Comparison of ENCODE assay signal across 22 mouse cellular contexts in genomic region chr11:50849310-50849709, GRCm38 (mm10). TPM values are rescaled to one million over a fixed set of nuclear protein-coding genes. Genes with fewer than 3 reads are reported as not detected.
A peak's percentile ranks its signal among the peaks of the same experiment; 100 is the strongest.
DNase-seq lines count a peak whose midpoint lies in the region; ATAC-seq and TF ChIP-seq lines count a peak whose summit lies in the region.
"Had no signal": no experiment of that assay in that cellular context is flagged by ENCODE, and none has a peak within 500 bp of the region (broad histone marks: within the 10 kb centered on the region; RNA-seq: fewer than 3 reads in every experiment).

No protein-coding gene starts in this region.

- H3K4me1 ChIP-seq in heart, embryonic 15.5 days (replicated peaks), result peaks cover 25% of the 10 kb centered on the region
- H3K4me1 ChIP-seq in stomach, embryonic 15.5 days, result peaks cover 12% of the 10 kb centered on the region
- 0 out of 2 replicates have a peak, but pooled peaks cover 3% of the 10 kb centered on the region for H3K4me1 ChIP-seq in stomach, postnatal 0 days (replicated peaks; ENCODE audit: control insufficient read depth, insufficient read depth)

- H3K4me3 ChIP-seq in heart, embryonic 15.5 days, result no peak overlapping the region
- H3K4me3 ChIP-seq in stomach, embryonic 15.5 days (replicated peaks), result peak overlapping the region; percentile 17; the same call in 1 of the 2 replicates
- H3K4me3 ChIP-seq in stomach, postnatal 0 days (ENCODE audit: low read depth, low read length), result no peak overlapping the region
- H3K4me3 ChIP-seq: left cerebral cortex, adult 2 months; liver, embryonic 12.5 days; midbrain, embryonic 12.5 days had no signal

- 3% methylated on average over 10 of the region's 10 CpGs for WGBS in heart, embryonic 15.5 days
- WGBS in stomach, embryonic 15.5 days, result 1% methylated on average over 10 of the region's 10 CpGs
- 5% methylated on average over 10 of the region's 10 CpGs for WGBS in stomach, postnatal 0 days

- H3K9ac ChIP-seq in heart, embryonic 15.5 days, result no peak overlapping the region
- no peak overlapping the region for H3K9ac ChIP-seq in stomach, embryonic 15.5 days
- no peak overlapping the region for H3K9ac ChIP-seq in stomach, postnatal 0 days (ENCODE audit: low read length)
- H3K9ac ChIP-seq: embryonic facial prominence, embryonic 13.5 days; liver, embryonic 12.5 days; lung, embryonic 15.5 days; midbrain, embryonic 12.5 days had no signal

- peaks cover 61% of the 10 kb centered on the region for H3K27me3 ChIP-seq in heart, embryonic 15.5 days
- H3K27me3 ChIP-seq in stomach, embryonic 15.5 days (replicated peaks), result peaks cover 59% of the 10 kb centered on the region
- H3K27me3 ChIP-seq in stomach, postnatal 0 days (ENCODE audit: control insufficient read depth, insufficient read depth, low read length), result peaks cover 5% of the 10 kb centered on the region; the same call in 1 of the 2 replicates

- no peak for ATAC-seq in CD4-positive, CD25-positive, alpha-beta regulatory T cell, adult 4 months
- ATAC-seq in heart, embryonic 15.5 days (replicated peaks; ENCODE audit: insufficient number of reproducible peaks, insufficient read depth, low FRiP score, low read depth), result no peak
- no peak for ATAC-seq in stomach, embryonic 15.5 days (ENCODE audit: insufficient read depth, low FRiP score, low read depth)
- no peak for ATAC-seq in stomach, postnatal 0 days (ENCODE audit: low FRiP score, low TSS enrichment)
- ATAC-seq: liver, embryonic 12.5 days had no signal

- peak overlapping the region; percentile 90; the same call in 1 of the 2 replicates for H3K4me2 ChIP-seq in heart, embryonic 15.5 days
- no peak overlapping the region for H3K4me2 ChIP-seq in stomach, embryonic 15.5 days
- no peak overlapping the region for H3K4me2 ChIP-seq in stomach, postnatal 0 days (replicated peaks; ENCODE audit: low read depth)

- TF ChIP-seq CTCF in stomach, postnatal 0 days (IDR thresholded peaks at IDR 0.05; ENCODE audit: low read depth), result no peak

- H3K27ac ChIP-seq in heart, embryonic 15.5 days, result no peak overlapping the region
- H3K27ac ChIP-seq in stomach, embryonic 15.5 days, result no peak overlapping the region
- no peak overlapping the region for H3K27ac ChIP-seq in stomach, postnatal 0 days (replicated peaks)
- H3K27ac ChIP-seq: embryonic facial prominence, embryonic 13.5 days; left cerebral cortex, adult 2 months; liver, embryonic 12.5 days; lung, embryonic 15.5 days; midbrain, embryonic 12.5 days had no signal

- TF ChIP-seq EP300 in stomach, postnatal 0 days (optimal IDR thresholded peaks at IDR 0.05), result no peak

- no peaks in the 10 kb centered on the region for H3K9me3 ChIP-seq in heart, embryonic 15.5 days (replicated peaks)
- no peaks in the 10 kb centered on the region for H3K9me3 ChIP-seq in stomach, embryonic 15.5 days
- H3K9me3 ChIP-seq in stomach, postnatal 0 days (ENCODE audit: control insufficient read depth, low read length), result no peaks in the 10 kb centered on the region
- H3K9me3 ChIP-seq: liver, embryonic 12.5 days; lung, embryonic 15.5 days; midbrain, embryonic 12.5 days had no signal

- no peaks in the 10 kb centered on the region for H3K36me3 ChIP-seq in heart, embryonic 15.5 days
- no peaks in the 10 kb centered on the region for H3K36me3 ChIP-seq in stomach, embryonic 15.5 days
- no peaks in the 10 kb centered on the region for H3K36me3 ChIP-seq in stomach, postnatal 0 days (ENCODE audit: control insufficient read depth, insufficient read depth, low read length)
- H3K36me3 ChIP-seq: embryonic facial prominence, embryonic 13.5 days; liver, embryonic 12.5 days; lung, embryonic 15.5 days; midbrain, embryonic 12.5 days had no signal

- DNase-seq in CD4-positive, CD25-positive, alpha-beta regulatory T cell, adult 2 months (ENCODE audit: low read depth, low spot score), result peak; percentile 20
- no peak for DNase-seq in heart, adult 18-20 months
- no peak for DNase-seq in stomach, postnatal 0 days (ENCODE audit: low spot score)
- DNase-seq in thymus, postnatal 4 days, result peak; percentile 43
- no peak for DNase-seq in right cerebral cortex, postnatal 4 days
- DNase-seq: cerebellum, adult 8-10 months; gastrocnemius, postnatal 10 days; kidney, adult 18-20 months; kidney, postnatal 25 days; right cerebral cortex, postnatal 14 days had no signal

RNA-seq across cellular contexts. Expression of gene Grm6, which starts 1.2 kb away (rescaled TPM):
- polyA plus RNA-seq in CD4-positive, CD25-positive, alpha-beta regulatory T cell, adult 4 months (2017; shearing (Covaris generic)), result not detected
- 0.03 and 0.21 TPM in 2 replicates for polyA plus RNA-seq in heart, embryonic 15.5 days (2015; fragmentation: Nextera tagmentation; extraction: Ambion mirVana)
- under 1 TPM in 1 of 2 experiments, not detected in 1; 0.28 TPM for total RNA-seq in heart, adult 18-20 months (2021)
- polyA plus RNA-seq in stomach, embryonic 15.5 days (2015; fragmentation: Nextera tagmentation; extraction: Ambion mirVana), result 0.09 and 0.18 TPM in 2 replicates
- polyA plus RNA-seq in stomach, postnatal 0 days (2015; fragmentation: Nextera tagmentation; extraction: Ambion mirVana), result 0.06 TPM in 1 of 2 replicates, not detected in the other
- total RNA-seq: adrenal gland, postnatal 36 days; common myeloid progenitor, adult 5-6 weeks; gastrocnemius, postnatal 10 days; left cerebral cortex, adult 2 months had no signal
- polyA plus RNA-seq: embryonic facial prominence, embryonic 13.5 days; midbrain, embryonic 12.5 days; neural tube, embryonic 14.5 days had no signal

RNA-seq across cellular contexts. Expression of gene Zfp879, which starts 8.0 kb away (rescaled TPM):
- not detected for polyA plus RNA-seq in CD4-positive, CD25-positive, alpha-beta regulatory T cell, adult 4 months (2017; shearing (Covaris generic))
- polyA plus RNA-seq in heart, embryonic 15.5 days (2015; fragmentation: Nextera tagmentation; extraction: Ambion mirVana), result 0.40 and 0.49 TPM in 2 replicates
- total RNA-seq in heart, adult 18-20 months (2021), result 1 to 10 TPM; 1.4 to 1.6 TPM
- polyA plus RNA-seq in stomach, embryonic 15.5 days (2015; fragmentation: Nextera tagmentation; extraction: Ambion mirVana), result 0.52 and 0.58 TPM in 2 replicates
- polyA plus RNA-seq in stomach, postnatal 0 days (2015; fragmentation: Nextera tagmentation; extraction: Ambion mirVana), result 0.30 and 0.31 TPM in 2 replicates

RNA-seq across cellular contexts. Expression of gene Zfp354c, which starts 21.8 kb away (rescaled TPM):
- polyA plus RNA-seq in CD4-positive, CD25-positive, alpha-beta regulatory T cell, adult 4 months (2017; shearing (Covaris generic)), result 1 to 10 TPM; 1.3 to 2.0 TPM
- 11.5 and 14.1 TPM in 2 replicates for polyA plus RNA-seq in heart, embryonic 15.5 days (2015; fragmentation: Nextera tagmentation; extraction: Ambion mirVana)
- 1 to 10 TPM; 2.1 to 3.6 TPM for total RNA-seq in heart, adult 18-20 months (2021)
- polyA plus RNA-seq in stomach, embryonic 15.5 days (2015; fragmentation: Nextera tagmentation; extraction: Ambion mirVana), result 19.8 and 22.0 TPM in 2 replicates
- polyA plus RNA-seq in stomach, postnatal 0 days (2015; fragmentation: Nextera tagmentation; extraction: Ambion mirVana), result 4.9 and 5.4 TPM in 2 replicates

RNA-seq across cellular contexts. Expression of gene Zfp454, which starts 38.1 kb away (rescaled TPM):
- not detected for polyA plus RNA-seq in CD4-positive, CD25-positive, alpha-beta regulatory T cell, adult 4 months (2017; shearing (Covaris generic))
- polyA plus RNA-seq in heart, embryonic 15.5 days (2015; fragmentation: Nextera tagmentation; extraction: Ambion mirVana), result 2.4 and 2.8 TPM in 2 replicates
- total RNA-seq in heart, adult 18-20 months (2021), result under 1 TPM; 0.69 to 0.89 TPM
- 5.6 and 5.7 TPM in 2 replicates for polyA plus RNA-seq in stomach, embryonic 15.5 days (2015; fragmentation: Nextera tagmentation; extraction: Ambion mirVana)
- 1.6 and 1.9 TPM in 2 replicates for polyA plus RNA-seq in stomach, postnatal 0 days (2015; fragmentation: Nextera tagmentation; extraction: Ambion mirVana)
- total RNA-seq: common myeloid progenitor, adult 5-6 weeks; hematopoietic stem cell, adult 5-6 weeks had no signal

Comparison
In these comparisons a context has a peak if more than half of its experiments do, and no peak if none do; other contexts are left out.
1. DNase-seq: peak in CD4-positive, CD25-positive, alpha-beta regulatory T cell, adult 2 months (single experiment) and thymus, postnatal 4 days (single experiment); none in heart, adult 18-20 months (0 of 2), stomach, postnatal 0 days (single experiment) and right cerebral cortex, postnatal 4 days (single experiment).